Mouse (Mus musculus): ENCODE measurements around the gene Frmd5. TPM values are rescaled to one million over a fixed set of nuclear protein-coding genes. Genes with fewer than 3 reads are reported as not detected.

The Frmd5 gene
- polyA plus RNA-seq, 1 experiment from 2014 or later: 25.6 TPM

GRCm38 (mm10) chr2:121761281-121761795 is 45.5 kb downstream of the Frmd5 start:
- Histone ChIP-seq H3K4me2 (no peak overlapping the region), H3K36me3 (no peaks in the 10 kb centered on the region), H3K4me1 (replicated peaks) (no peaks in the 10 kb centered on the region), H3K27ac (ENCODE audit: poor library complexity, severe bottlenecking) (no peak overlapping the region), H3K4me3 (no peak overlapping the region), H3K27me3 (replicated peaks) (no peaks in the 10 kb centered on the region), H3K9me3 (replicated peaks) (no peaks in the 10 kb centered on the region), H3K9ac (no peak overlapping the region)
- 76% methylated on average over 11 of the region's 11 CpGs for whole genome bisulfite sequencing
- no peak for ATAC-seq (ENCODE audit: insufficient number of reproducible peaks, low FRiP score)

GRCm38 (mm10) chr2:121760646-121761045 is 46.2 kb downstream of the Frmd5 start:
- Histone ChIP-seq H3K4me1 (replicated peaks) (no peaks in the 10 kb centered on the region), H3K4me2 (no peak overlapping the region), H3K27ac (ENCODE audit: poor library complexity, severe bottlenecking) (no peak overlapping the region), H3K9me3 (replicated peaks) (no peaks in the 10 kb centered on the region), H3K9ac (no peak overlapping the region), H3K27me3 (replicated peaks) (no peaks in the 10 kb centered on the region), H3K36me3 (no peaks in the 10 kb centered on the region), H3K4me3 (no peak overlapping the region)
- ATAC-seq (ENCODE audit: insufficient number of reproducible peaks, low FRiP score): no peak
- WGBS: 88% methylated on average over 9 of the region's 9 CpGs

- no peaks in the 10 kb centered on the region for H3K27me3 ChIP-seq (replicated peaks)
- no peak overlapping the region for H3K4me3 ChIP-seq
- H3K4me2 ChIP-seq: no peak overlapping the region
- no peaks in the 10 kb centered on the region for H3K4me1 ChIP-seq (replicated peaks)
- no peak for ATAC-seq (ENCODE audit: insufficient number of reproducible peaks, low FRiP score)
- WGBS: 71% methylated on average over 8 of the region's 8 CpGs
- H3K9me3 ChIP-seq (replicated peaks): no peaks in the 10 kb centered on the region
- no peak overlapping the region for H3K9ac ChIP-seq
- H3K36me3 ChIP-seq: no peaks in the 10 kb centered on the region
- H3K27ac ChIP-seq (ENCODE audit: poor library complexity, severe bottlenecking): no peak overlapping the region
These were observed 48.6 kb downstream of the Frmd5 start for GRCm38 (mm10) chr2:121758258-121758657.

DNA sequence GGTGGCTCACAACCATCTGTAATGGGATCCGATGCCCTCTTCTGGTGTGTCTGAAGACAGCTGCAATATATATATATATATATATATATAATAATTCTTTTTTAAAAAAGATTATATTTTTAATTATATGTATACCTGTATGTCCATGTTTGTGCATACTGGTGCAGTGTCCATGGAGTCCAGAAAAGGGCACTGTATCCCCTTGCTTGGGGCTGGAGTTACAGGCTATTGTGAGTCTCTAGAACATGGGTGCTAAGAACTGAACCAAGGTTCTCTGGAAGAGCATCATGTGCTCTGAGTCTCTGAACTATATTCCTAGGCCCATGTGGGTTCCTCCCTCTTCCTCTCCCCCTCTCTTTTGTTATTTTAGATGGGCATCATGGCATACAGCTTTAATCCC is 50.6 kb downstream of the Frmd5 start:
- Histone ChIP-seq H3K9ac (no peak overlapping the region), H3K4me2 (no peak overlapping the region), H3K27ac (ENCODE audit: poor library complexity, severe bottlenecking) (no peak overlapping the region), H3K9me3 (replicated peaks) (no peaks in the 10 kb centered on the region), H3K4me1 (replicated peaks) (no peaks in the 10 kb centered on the region), H3K36me3 (no peaks in the 10 kb centered on the region), H3K4me3 (no peak overlapping the region), H3K27me3 (replicated peaks) (no peaks in the 10 kb centered on the region)
- no peak for ATAC-seq (ENCODE audit: insufficient number of reproducible peaks, low FRiP score)
- 96% methylated on average over 1 of the region's 1 CpGs for WGBS

DNA sequence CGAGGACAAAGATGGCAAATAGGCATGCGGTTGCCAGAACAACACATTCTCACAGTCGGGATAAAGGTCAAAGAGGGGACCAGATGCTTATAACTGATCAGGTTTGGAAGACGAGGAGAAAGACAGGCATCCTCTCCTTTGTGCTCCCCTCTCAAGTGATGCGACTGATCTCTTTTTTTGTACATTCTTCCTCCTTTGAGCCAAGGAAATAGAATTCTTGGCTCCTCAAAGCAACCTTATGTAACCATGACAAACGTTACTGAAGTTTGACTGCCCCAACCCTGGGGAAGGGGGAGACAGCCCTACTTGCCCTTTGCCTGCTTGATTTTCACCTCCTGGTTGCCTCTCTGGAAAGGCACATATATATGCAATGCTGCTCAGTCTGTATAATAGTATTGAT is 51.8 kb downstream of the Frmd5 start:
- Histone ChIP-seq H3K4me2 (no peak overlapping the region), H3K27ac (ENCODE audit: poor library complexity, severe bottlenecking) (no peak overlapping the region), H3K9me3 (replicated peaks) (no peaks in the 10 kb centered on the region), H3K27me3 (replicated peaks) (no peaks in the 10 kb centered on the region), H3K9ac (no peak overlapping the region), H3K4me1 (replicated peaks) (no peaks in the 10 kb centered on the region), H3K36me3 (no peaks in the 10 kb centered on the region), H3K4me3 (no peak overlapping the region)
- WGBS: 58% methylated on average over 6 of the region's 6 CpGs
- no peak for ATAC-seq (ENCODE audit: insufficient number of reproducible peaks, low FRiP score)

- no peaks in the 10 kb centered on the region for H3K27me3 ChIP-seq (replicated peaks)
- H3K4me1 ChIP-seq (replicated peaks): no peaks in the 10 kb centered on the region
- ATAC-seq (ENCODE audit: insufficient number of reproducible peaks, low FRiP score): no peak
- H3K27ac ChIP-seq (ENCODE audit: poor library complexity, severe bottlenecking): no peak overlapping the region
- 75% methylated on average over 6 of the region's 6 CpGs for WGBS
- no peak overlapping the region for H3K4me2 ChIP-seq
- H3K36me3 ChIP-seq: no peaks in the 10 kb centered on the region
- H3K9me3 ChIP-seq (replicated peaks): no peaks in the 10 kb centered on the region
- no peak overlapping the region for H3K4me3 ChIP-seq
- no peak overlapping the region for H3K9ac ChIP-seq
These were observed 56.8 kb downstream of the Frmd5 start for GRCm38 (mm10) chr2:121750121-121750520.

GRCm38 (mm10) chr2:121741151-121741550 is 65.7 kb downstream of the Frmd5 start:
- H3K4me3 ChIP-seq: no peak overlapping the region
- no peak overlapping the region for H3K4me2 ChIP-seq
- H3K36me3 ChIP-seq: no peaks in the 10 kb centered on the region
- H3K27me3 ChIP-seq (replicated peaks): no peaks in the 10 kb centered on the region
- 0 out of 2 replicates have a peak, but pooled peaks cover 3% of the 10 kb centered on the region for H3K9me3 ChIP-seq (replicated peaks)
- WGBS: 84% methylated on average over 2 of the region's 2 CpGs
- H3K9ac ChIP-seq: no peak overlapping the region
- H3K4me1 ChIP-seq (replicated peaks): no peaks in the 10 kb centered on the region
- no peak overlapping the region for H3K27ac ChIP-seq (ENCODE audit: poor library complexity, severe bottlenecking)
- no peak for ATAC-seq (ENCODE audit: insufficient number of reproducible peaks, low FRiP score)

- ATAC-seq (ENCODE audit: insufficient number of reproducible peaks, low FRiP score): no peak
- 82% methylated on average over 4 of the region's 4 CpGs for WGBS
- 0 out of 2 replicates have a peak, but pooled peaks cover 3% of the 10 kb centered on the region for H3K9me3 ChIP-seq (replicated peaks)
- H3K27ac ChIP-seq (ENCODE audit: poor library complexity, severe bottlenecking): no peak overlapping the region
- H3K9ac ChIP-seq: no peak overlapping the region
- H3K4me2 ChIP-seq: no peak overlapping the region
- no peaks in the 10 kb centered on the region for H3K36me3 ChIP-seq
- H3K27me3 ChIP-seq (replicated peaks): no peaks in the 10 kb centered on the region
- no peaks in the 10 kb centered on the region for H3K4me1 ChIP-seq (replicated peaks)
- H3K4me3 ChIP-seq: no peak overlapping the region
These were observed 67.5 kb downstream of the Frmd5 start for GRCm38 (mm10) chr2:121739410-121739809.

GRCm38 (mm10) chr2:121733426-121733825 is 73.5 kb downstream of the Frmd5 start:
- ATAC-seq (ENCODE audit: insufficient number of reproducible peaks, low FRiP score): no peak
- H3K4me3 ChIP-seq: no peak overlapping the region
- WGBS: 83% methylated on average over 7 of the region's 7 CpGs

DNA sequence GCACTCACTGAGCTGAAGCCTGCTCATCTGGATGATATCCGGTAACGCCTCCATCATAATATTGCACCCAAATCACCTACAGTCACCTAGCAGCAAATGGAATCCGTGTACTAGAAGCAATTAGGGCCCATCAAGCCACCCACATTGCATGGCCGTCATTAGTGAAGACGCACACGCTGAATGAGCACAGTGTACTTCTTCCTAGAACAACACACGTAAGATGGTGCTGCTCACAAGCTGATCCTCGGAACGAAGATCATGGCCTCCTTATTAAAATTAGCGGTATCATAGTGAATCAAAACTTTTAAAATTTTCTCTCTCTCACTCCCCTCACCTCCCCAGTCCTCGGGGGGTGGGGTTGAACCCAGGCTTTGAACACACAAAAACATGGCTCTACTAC is 76.4 kb downstream of the Frmd5 start:
- H3K27me3 ChIP-seq (replicated peaks): no peaks in the 10 kb centered on the region
- H3K4me3 ChIP-seq: no peak overlapping the region
- no peak overlapping the region for H3K4me2 ChIP-seq
- no peak for ATAC-seq (ENCODE audit: insufficient number of reproducible peaks, low FRiP score)
- no peak overlapping the region for H3K9ac ChIP-seq
- no peaks in the 10 kb centered on the region for H3K36me3 ChIP-seq
- no peak overlapping the region for H3K27ac ChIP-seq (ENCODE audit: poor library complexity, severe bottlenecking)
- 89% methylated on average over 11 of the region's 11 CpGs for WGBS
- H3K9me3 ChIP-seq (replicated peaks): no peaks in the 10 kb centered on the region
- no peaks in the 10 kb centered on the region for H3K4me1 ChIP-seq (replicated peaks)

More at GRCm38 (mm10) chr2:121733426-121733825, 73.5 kb downstream of the Frmd5 start:
- no peak overlapping the region for H3K27ac ChIP-seq (ENCODE audit: poor library complexity, severe bottlenecking)
- no peak overlapping the region for H3K4me2 ChIP-seq
- no peaks in the 10 kb centered on the region for H3K4me1 ChIP-seq (replicated peaks)
- 0 out of 2 replicates have a peak, but pooled peaks cover 3% of the 10 kb centered on the region for H3K9me3 ChIP-seq (replicated peaks)
- H3K9ac ChIP-seq: no peak overlapping the region
- no peaks in the 10 kb centered on the region for H3K27me3 ChIP-seq (replicated peaks)
- no peaks in the 10 kb centered on the region for H3K36me3 ChIP-seq

GRCm38 (mm10) chr2:121728907-121729575 is 77.8 kb downstream of the Frmd5 start:
- Histone ChIP-seq H3K4me3 (no peak overlapping the region), H3K9ac (no peak overlapping the region), H3K4me1 (replicated peaks) (no peaks in the 10 kb centered on the region), H3K4me2 (no peak overlapping the region), H3K27ac (ENCODE audit: poor library complexity, severe bottlenecking) (no peak overlapping the region), H3K27me3 (replicated peaks) (no peaks in the 10 kb centered on the region), H3K36me3 (no peaks in the 10 kb centered on the region), H3K9me3 (replicated peaks) (no peaks in the 10 kb centered on the region)
- WGBS: 73% methylated on average over 9 of the region's 9 CpGs
- ATAC-seq (ENCODE audit: insufficient number of reproducible peaks, low FRiP score): no peak

- Histone ChIP-seq H3K4me2 (no peak overlapping the region), H3K4me1 (replicated peaks) (no peaks in the 10 kb centered on the region), H3K4me3 (no peak overlapping the region), H3K27ac (ENCODE audit: poor library complexity, severe bottlenecking) (no peak overlapping the region), H3K9me3 (replicated peaks) (no peaks in the 10 kb centered on the region), H3K27me3 (replicated peaks) (no peaks in the 10 kb centered on the region), H3K9ac (no peak overlapping the region), H3K36me3 (no peaks in the 10 kb centered on the region)
- ATAC-seq (ENCODE audit: insufficient number of reproducible peaks, low FRiP score): no peak
- WGBS: 81% methylated on average over 4 of the region's 4 CpGs
These were observed 82.0 kb downstream of the Frmd5 start for GRCm38 (mm10) chr2:121724866-121725265.

All from heart, embryonic 12.5 days (tissue).